Mouse (Mus musculus) ZHBTc4 (cell line): ENCODE measurements at regions not wholly inside any gene's neighbourhood (a gene's known extent, or its start where the extent isn't known, plus 50 kb on each side); places are given as distances from the start of the nearest gene placed in this dataset.

Experiments
- DNase-seq: peaks from one replicate; pipeline ENCODE4 v3.0.0-alpha.2; 2011; ENCODE audit warnings: low read depth, low spot score

DNA sequence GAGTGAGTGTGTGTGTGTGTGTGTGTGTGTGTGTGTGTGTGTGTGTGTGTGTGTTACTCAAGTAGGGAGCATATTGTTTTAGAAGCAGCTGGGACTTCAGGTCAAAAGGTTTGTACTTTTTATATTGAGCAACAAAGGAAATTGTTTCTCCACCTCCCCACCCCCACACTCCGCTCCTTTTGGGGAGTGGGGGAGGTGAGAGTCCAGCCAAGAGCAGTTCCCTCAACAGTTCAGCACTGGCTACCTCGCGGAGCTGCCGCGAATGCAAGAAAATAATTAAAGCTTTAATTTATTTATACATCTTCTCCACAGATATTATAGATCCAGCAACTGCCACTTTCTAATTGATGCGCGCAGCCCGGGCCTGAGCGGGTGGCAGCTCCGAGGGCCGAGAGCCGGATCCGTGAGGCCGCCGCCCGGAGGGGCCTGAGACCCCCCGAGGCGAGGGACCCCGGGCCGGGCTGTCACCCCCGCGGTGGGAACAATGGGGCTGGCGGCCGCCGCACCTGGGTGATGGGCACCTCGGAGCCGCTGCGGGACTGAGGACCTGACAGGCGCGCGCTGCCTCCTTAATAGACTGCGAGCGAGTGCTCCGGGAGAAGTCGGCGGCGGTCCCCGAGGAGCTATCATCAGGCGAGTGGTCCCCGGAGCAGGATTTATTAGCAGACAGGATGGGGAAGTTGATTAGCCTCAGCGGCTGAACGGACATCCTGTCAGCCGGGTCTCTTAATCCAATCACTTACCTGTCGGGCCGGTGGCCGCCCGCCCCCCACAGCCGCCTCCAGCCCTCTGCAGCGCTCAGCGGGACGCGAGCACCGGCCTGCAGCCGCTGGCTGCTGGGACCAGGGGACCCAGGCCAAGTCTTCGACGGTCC lies 124.4 kb downstream of the Melk start:
- DNase-seq: peak; percentile 42

DNA sequence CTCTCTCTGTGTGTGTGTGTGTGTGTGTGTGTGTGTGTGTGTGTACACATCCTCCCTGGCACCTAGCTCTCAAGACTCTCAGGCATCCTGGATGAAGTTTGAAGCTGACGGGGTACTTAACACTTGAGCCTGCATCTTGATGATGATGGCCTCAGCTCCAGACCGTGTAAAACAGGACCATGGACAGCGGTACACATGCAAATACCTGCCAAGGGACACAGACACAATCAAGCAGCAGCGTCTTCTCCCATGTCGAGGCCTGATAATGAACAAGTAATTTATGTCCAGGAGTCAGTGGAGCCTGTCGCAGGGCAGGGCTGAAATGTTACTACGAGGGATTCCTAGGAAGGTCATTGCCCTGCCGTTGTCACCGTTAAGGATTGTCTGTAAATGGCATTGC lies 133.9 kb downstream of the Melk start:
- DNase-seq: peak; percentile 75

DNA sequence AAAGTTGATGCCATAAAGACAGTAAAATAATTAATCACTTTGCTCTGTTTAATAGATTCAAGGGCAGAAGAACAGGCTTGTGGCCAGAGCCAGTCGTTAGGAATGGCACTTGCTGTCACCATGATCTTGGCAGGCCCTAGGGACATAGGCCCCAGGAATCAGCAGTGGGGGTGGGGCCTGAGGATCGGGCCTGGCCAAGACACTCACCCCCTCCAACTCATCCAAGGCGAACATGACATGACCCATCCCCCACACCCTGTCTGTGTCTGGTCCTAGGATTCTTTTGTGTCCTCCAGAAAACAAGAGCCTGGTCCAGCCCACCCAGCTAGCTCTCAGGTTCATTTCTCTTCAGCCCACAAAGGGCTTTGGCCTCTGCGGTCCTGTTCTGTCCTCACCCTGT lies 144.8 kb downstream of the Melk start:
- no peak for DNase-seq

DNA sequence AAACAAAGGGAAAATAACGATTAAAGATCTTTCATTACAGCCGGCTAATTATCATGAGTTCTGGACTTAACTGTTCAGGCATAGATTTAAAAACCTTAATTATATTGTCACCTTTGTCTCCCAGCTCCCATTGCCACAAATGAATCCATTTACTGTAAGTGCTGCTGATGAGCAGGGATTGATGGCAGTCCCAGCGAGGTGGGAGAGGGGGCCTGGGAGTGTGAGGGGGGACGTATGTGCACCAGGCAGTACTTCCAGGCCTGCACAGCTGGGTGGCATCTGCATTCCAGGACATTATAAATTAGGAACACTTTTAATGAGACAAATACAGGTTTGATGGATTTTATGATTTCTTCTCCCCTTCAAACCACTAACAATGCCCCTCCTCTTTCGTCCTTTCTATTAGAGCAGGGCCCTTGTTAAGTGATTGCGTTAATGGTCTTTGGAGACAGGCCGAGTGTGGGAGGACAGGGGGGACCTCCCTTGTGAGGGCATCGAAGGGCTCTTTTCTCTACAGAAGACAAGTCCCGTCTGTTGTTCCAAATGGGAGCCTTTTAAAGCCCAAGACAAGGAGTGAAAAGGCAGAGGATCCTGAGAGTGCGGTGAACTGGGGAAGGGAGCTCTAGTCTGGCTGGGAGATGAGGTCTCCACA lies 150.3 kb downstream of the Melk start:
- DNase-seq: no peak

DNA sequence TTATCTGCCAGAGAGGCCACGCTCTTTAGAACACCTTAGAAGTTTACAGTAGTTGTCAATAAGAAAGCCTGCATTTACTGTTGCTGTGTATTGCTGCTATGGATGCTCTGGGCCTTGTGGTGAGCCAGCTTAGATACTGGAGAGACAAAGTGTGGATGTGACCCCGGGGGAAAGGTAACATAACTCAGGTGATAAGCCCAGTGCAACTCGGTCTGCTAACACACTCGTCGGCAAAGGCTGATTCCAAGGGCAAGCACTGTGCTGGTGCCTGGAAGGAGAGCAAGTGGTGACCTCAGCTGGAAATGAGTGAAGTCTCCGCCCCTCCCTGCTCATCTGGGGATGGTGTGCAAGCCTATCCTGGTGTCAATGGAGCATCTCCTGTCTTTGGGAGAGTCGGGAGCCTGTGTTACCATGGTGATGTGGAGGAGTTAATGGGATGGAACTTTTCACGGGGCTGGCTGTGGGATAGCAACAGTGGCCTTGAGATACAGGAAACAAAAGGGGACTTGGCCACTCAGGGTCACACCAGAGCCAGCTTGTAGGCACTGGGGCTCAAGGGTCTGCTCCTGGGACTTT lies 151.5 kb downstream of the Melk start:
- DNase-seq: peak; percentile 20

DNA sequence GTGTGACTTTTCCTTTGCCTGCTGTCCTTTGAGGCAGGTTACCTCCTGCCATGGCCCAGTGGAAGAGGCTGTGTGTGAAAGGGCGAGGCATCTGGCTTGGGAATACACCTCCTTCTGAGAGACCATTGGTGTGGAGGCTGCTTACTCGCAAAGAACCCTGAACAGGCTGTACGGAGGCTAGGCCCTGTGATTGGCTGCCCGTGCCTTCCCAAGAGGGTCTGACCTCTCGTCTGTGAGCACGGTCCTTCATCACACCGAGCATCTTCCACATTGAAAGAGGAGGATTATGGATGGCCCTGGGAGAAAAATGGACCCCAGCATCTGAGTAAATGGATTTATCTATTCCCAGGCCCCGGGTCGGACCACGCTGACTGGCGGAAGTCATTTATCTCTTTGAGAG lies 152.9 kb downstream of the Melk start:
- DNase-seq: no peak

DNA sequence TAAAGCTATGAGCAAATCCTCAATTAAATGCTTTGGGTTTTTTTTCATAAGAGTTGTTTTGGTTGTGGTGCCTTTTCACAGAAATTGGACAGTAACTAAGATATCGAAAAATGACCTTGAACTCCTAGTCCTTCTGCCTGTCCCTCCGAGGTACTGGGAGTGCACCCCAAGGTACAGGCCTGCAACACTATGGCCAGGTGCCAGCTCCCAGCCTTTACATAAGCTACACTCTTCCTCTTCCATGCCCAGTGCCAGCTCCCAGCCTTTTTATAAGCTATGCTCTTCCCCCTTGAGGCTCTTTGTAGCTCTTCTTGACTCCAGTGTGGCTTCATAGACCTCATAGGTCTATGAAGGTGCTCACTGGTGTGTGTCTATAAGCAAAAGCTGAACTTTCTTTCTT lies 155.2 kb downstream of the Melk start:
- no peak for DNase-seq

DNA sequence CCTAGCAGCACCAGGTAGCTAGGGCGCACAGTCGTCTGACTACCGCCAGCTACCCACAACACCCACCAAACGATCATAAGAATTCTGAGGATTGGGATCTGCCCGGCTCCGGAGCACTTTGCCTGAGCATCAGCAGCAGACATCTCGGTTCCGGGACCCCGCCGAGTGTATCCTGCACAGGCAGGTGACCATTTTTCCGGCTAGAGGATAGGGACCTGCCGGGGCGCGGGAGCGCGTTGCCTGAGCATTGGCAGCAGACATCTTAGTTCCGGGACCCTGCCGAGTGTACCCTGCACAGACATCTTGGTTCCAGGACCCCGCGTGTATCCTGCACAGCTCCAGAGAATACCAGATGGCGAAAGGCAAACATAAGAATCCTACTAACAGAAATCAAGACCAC lies 172.8 kb downstream of the Melk start:
- peak; percentile 44 for DNase-seq
